Mouse (Mus musculus): ENCODE data around the gene Slc39a2. TPM values are rescaled to one million over a fixed set of nuclear protein-coding genes. Genes with fewer than 3 reads are reported as not detected.

Gene Slc39a2
- total and polyA plus RNA-seq, 3 experiments: 0.02 to 0.38 TPM; not detected in 1

- no peak overlapping the region for H3K4me3 ChIP-seq (ENCODE audit: low read depth, low read length)
- H3K9me3 ChIP-seq (replicated peaks): no peaks in the 10 kb centered on the region
- peaks cover 13% of the 10 kb centered on the region for H3K4me1 ChIP-seq (ENCODE audit: insufficient read depth, low read depth, low read length)
- DNase-seq (ENCODE audit: low spot score) (no peak), ATAC-seq (ENCODE audit: extremely low read depth, insufficient number of reproducible peaks, low FRiP score, poor library complexity, severe bottlenecking) (no peak)
- peaks cover 10% of the 10 kb centered on the region for H3K27me3 ChIP-seq (ENCODE audit: insufficient read depth, low read length)
- TF ChIP-seq POLR2AphosphoS5 (IDR thresholded peaks at IDR 0.05; ENCODE audit: insufficient replicate concordance, low read depth, low read length) (no peak), CTCF (IDR thresholded peaks at IDR 0.05; ENCODE audit: low read depth, low read length) (no peak), TAL1 (conservative IDR thresholded peaks at IDR 0.05; ENCODE audit: low read depth, low read length) (no peak), GATA2 (IDR thresholded peaks at IDR 0.05; ENCODE audit: borderline replicate concordance, low read depth, low read length) (no peak), GATA1 (IDR thresholded peaks at IDR 0.05; ENCODE audit: borderline replicate concordance, low read length) (no peak)
- H3K36me3 ChIP-seq (replicated peaks): peaks cover 9% of the 10 kb centered on the region
These were observed 4.0 kb downstream of the Slc39a2 start for GRCm38 (mm10) chr14:51896539-51897170.

- Histone ChIP-seq H3K36me3 (replicated peaks) (no peaks in the 10 kb centered on the region), H3K9me3 (replicated peaks) (no peaks in the 10 kb centered on the region), H3K4me3 (ENCODE audit: low read depth, low read length) (no peak overlapping the region), H3K4me1 (ENCODE audit: insufficient read depth, low read depth, low read length) (peaks cover 8% of the 10 kb centered on the region; the same call in 1 of the 2 replicates), H3K27me3 (ENCODE audit: insufficient read depth, low read length) (peaks cover 17% of the 10 kb centered on the region)
- DNase-seq (ENCODE audit: low spot score) (no peak), ATAC-seq (ENCODE audit: extremely low read depth, insufficient number of reproducible peaks, low FRiP score, poor library complexity, severe bottlenecking) (no peak)
- no peak for TF ChIP-seq GATA2 (IDR thresholded peaks at IDR 0.05; ENCODE audit: borderline replicate concordance, low read depth, low read length)
- TF ChIP-seq TAL1 (conservative IDR thresholded peaks at IDR 0.05; ENCODE audit: low read depth, low read length): no peak
- TF ChIP-seq CTCF (IDR thresholded peaks at IDR 0.05; ENCODE audit: low read depth, low read length): no peak
- no peak for TF ChIP-seq GATA1 (IDR thresholded peaks at IDR 0.05; ENCODE audit: borderline replicate concordance, low read length)
- TF ChIP-seq POLR2AphosphoS5 (IDR thresholded peaks at IDR 0.05; ENCODE audit: insufficient replicate concordance, low read depth, low read length): no peak
These were observed 6.7 kb downstream of the Slc39a2 start for GRCm38 (mm10) chr14:51899351-51899750.

GRCm38 (mm10) chr14:51902806-51903710 is 10.4 kb downstream of the Slc39a2 start:
- peaks cover 26% of the 10 kb centered on the region for H3K27me3 ChIP-seq (ENCODE audit: insufficient read depth, low read length)
- TF ChIP-seq CTCF (IDR thresholded peaks at IDR 0.05; ENCODE audit: low read depth, low read length): peak; percentile 66
- TF ChIP-seq GATA2 (IDR thresholded peaks at IDR 0.05; ENCODE audit: borderline replicate concordance, low read depth, low read length): no peak
- DNase-seq (ENCODE audit: low spot score) (peak; percentile 11), ATAC-seq (ENCODE audit: extremely low read depth, insufficient number of reproducible peaks, low FRiP score, poor library complexity, severe bottlenecking) (no peak; the same call in 1 of the 2 replicates)
- H3K4me1 ChIP-seq (ENCODE audit: insufficient read depth, low read depth, low read length): peaks cover 9% of the 10 kb centered on the region; the same call in 1 of the 2 replicates
- no peaks in the 10 kb centered on the region for H3K9me3 ChIP-seq (replicated peaks)
- H3K4me3 ChIP-seq (ENCODE audit: low read depth, low read length): no peak overlapping the region
- H3K36me3 ChIP-seq (replicated peaks): no peaks in the 10 kb centered on the region

GRCm38 (mm10) chr14:51903782-51904181 is 11.1 kb downstream of the Slc39a2 start:
- H3K27me3 ChIP-seq (ENCODE audit: insufficient read depth, low read length): peaks cover 26% of the 10 kb centered on the region
- no peaks in the 10 kb centered on the region for H3K9me3 ChIP-seq (replicated peaks)
- H3K4me3 ChIP-seq (ENCODE audit: low read depth, low read length): no peak overlapping the region
- no peak for ATAC-seq (ENCODE audit: extremely low read depth, insufficient number of reproducible peaks, low FRiP score, poor library complexity, severe bottlenecking)
- H3K36me3 ChIP-seq (replicated peaks): no peaks in the 10 kb centered on the region
- H3K4me1 ChIP-seq (ENCODE audit: insufficient read depth, low read depth, low read length): peaks cover 9% of the 10 kb centered on the region; the same call in 1 of the 2 replicates
- no peak for TF ChIP-seq CTCF (IDR thresholded peaks at IDR 0.05; ENCODE audit: low read depth, low read length)
- no peak for TF ChIP-seq POLR2AphosphoS5 (IDR thresholded peaks at IDR 0.05; ENCODE audit: insufficient replicate concordance, low read depth, low read length)
- TF ChIP-seq GATA2 (IDR thresholded peaks at IDR 0.05; ENCODE audit: borderline replicate concordance, low read depth, low read length): no peak
- no peak for TF ChIP-seq TAL1 (conservative IDR thresholded peaks at IDR 0.05; ENCODE audit: low read depth, low read length)
- no peak for TF ChIP-seq GATA1 (IDR thresholded peaks at IDR 0.05; ENCODE audit: borderline replicate concordance, low read length)
- DNase-seq (ENCODE audit: low spot score): no peak

- DNase-seq (ENCODE audit: low spot score): no peak
- Histone ChIP-seq H3K36me3 (replicated peaks) (no peaks in the 10 kb centered on the region), H3K4me3 (ENCODE audit: low read depth, low read length) (no peak overlapping the region), H3K9me3 (replicated peaks) (no peaks in the 10 kb centered on the region), H3K27me3 (ENCODE audit: insufficient read depth, low read length) (peaks cover 29% of the 10 kb centered on the region), H3K4me1 (ENCODE audit: insufficient read depth, low read depth, low read length) (peaks cover 9% of the 10 kb centered on the region; the same call in 1 of the 2 replicates)
- no peak for ATAC-seq (ENCODE audit: extremely low read depth, insufficient number of reproducible peaks, low FRiP score, poor library complexity, severe bottlenecking)
- TF ChIP-seq POLR2AphosphoS5 (IDR thresholded peaks at IDR 0.05; ENCODE audit: insufficient replicate concordance, low read depth, low read length): no peak
- no peak for TF ChIP-seq TAL1 (conservative IDR thresholded peaks at IDR 0.05; ENCODE audit: low read depth, low read length)
- TF ChIP-seq CTCF (IDR thresholded peaks at IDR 0.05; ENCODE audit: low read depth, low read length): no peak
These were observed 12.0 kb downstream of the Slc39a2 start for GRCm38 (mm10) chr14:51904706-51905105.

- TF ChIP-seq POLR2AphosphoS5 (IDR thresholded peaks at IDR 0.05; ENCODE audit: insufficient replicate concordance, low read depth, low read length) (no peak), TAL1 (conservative IDR thresholded peaks at IDR 0.05; ENCODE audit: low read depth, low read length) (no peak), GATA2 (IDR thresholded peaks at IDR 0.05; ENCODE audit: borderline replicate concordance, low read depth, low read length) (no peak), CTCF (IDR thresholded peaks at IDR 0.05; ENCODE audit: low read depth, low read length) (no peak), GATA1 (IDR thresholded peaks at IDR 0.05; ENCODE audit: borderline replicate concordance, low read length) (no peak)
- H3K36me3 ChIP-seq (replicated peaks): no peaks in the 10 kb centered on the region
- no peak for DNase-seq (ENCODE audit: low spot score)
- H3K4me1 ChIP-seq (ENCODE audit: insufficient read depth, low read depth, low read length): peaks cover 9% of the 10 kb centered on the region; the same call in 1 of the 2 replicates
- peaks cover 32% of the 10 kb centered on the region for H3K27me3 ChIP-seq (ENCODE audit: insufficient read depth, low read length)
- no peaks in the 10 kb centered on the region for H3K9me3 ChIP-seq (replicated peaks)
- ATAC-seq (ENCODE audit: extremely low read depth, insufficient number of reproducible peaks, low FRiP score, poor library complexity, severe bottlenecking): no peak
- H3K4me3 ChIP-seq (ENCODE audit: low read depth, low read length): no peak overlapping the region
These were observed 13.4 kb downstream of the Slc39a2 start for GRCm38 (mm10) chr14:51906102-51906501.

Data from G1E (cell line).